Mouse (Mus musculus): Measurements from ENCODE around the gene Nacc2.

Nacc2 gene

DNA sequence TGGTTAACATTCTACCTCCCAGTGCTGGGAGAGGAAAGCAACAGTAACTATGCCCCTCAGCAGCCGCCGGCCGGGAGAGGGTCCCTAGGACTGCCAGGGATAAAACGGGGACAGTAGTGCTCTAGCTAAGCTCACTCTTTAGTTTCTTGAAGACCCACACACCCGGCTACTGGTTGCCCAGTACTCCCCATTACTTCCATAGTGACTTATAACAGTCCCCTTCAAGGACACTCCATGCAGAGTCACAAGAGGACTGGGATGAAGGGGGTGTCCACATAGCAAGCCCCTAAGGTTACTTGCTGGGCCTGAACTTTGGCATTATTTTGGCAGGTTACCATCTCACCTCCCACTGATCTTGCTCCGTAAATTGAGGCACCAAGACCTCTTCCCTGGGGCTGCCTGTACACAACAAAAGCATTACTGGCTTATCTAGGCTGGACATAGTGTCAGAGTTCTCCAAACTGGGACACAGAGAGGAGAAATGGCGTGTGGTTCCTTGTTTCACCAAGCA is 16.1 kb upstream of the Nacc2 start:
- no peak for DNase-seq (ENCODE audit: low read depth)

GRCm38 (mm10) chr2:26138252-26139033 is 15.4 kb upstream of the Nacc2 start:
- DNase-seq (ENCODE audit: low read depth) = no peak

DNA sequence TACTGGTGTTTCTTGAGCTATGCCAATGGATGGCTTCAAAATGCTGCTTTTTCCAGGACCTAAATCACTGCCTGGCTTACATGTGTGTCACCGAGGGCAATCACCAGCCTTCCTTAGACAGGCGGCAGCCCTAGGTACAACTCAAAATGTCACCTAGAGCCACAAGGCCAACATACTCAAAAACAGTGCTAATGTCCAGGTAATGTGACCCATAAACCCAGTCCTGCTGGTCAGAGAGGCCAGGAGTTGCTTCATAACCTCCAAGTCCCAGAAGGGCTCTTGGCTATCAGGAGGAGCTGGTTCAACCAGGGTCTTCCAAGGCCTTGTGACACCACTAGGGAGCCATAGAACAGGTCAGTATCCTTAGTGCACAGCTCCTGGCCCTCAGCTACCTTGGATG is 11.6 kb upstream of the Nacc2 start:
- DNase-seq (ENCODE audit: low read depth) = no peak

DNA sequence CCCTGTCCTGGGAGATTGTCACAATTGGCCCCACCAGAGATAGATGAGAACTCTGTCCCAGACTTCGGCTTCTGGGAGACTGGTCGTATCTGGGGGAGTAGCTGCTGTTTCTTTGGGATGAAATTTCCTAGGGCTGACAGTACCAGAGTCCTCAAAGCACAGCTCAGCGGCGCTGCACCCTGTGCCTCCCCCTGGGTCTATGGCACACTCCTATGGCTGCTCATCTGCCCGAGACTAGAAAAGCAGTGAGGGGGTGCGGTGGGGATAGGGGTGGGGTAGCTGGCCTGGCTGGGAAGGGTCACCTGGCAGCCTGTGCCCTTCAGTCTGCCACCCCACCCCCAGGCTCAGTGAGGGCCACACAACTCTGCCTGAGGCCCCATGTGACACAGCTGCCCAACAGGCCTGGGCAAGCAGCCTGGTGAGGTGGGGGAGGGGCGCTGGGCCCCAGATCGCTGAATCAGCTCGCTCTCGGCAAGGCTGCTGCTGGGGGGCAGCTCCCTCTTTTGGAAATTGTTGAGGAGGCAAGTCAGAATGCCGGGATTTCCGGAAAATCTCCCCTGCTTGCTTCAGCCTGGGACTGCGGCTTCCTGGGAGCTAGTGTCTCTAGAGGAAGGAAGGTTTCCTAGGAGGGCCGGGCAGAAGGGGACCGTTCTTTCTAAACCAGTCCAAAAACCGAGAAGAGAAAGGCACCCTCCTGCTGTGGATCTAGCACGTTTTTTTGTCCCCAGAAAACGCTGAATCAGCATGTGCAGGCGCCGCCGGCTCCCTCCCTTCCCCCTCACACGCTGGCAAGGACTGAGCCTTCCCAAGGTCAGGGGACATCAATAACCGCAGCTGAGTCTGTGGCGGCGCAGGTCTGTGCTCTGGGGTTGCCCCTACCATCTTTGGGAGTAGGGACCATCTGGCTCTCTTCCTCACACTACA is 9.9 kb upstream of the Nacc2 start:
- peak; percentile 88 for DNase-seq (ENCODE audit: low read depth)

DNA sequence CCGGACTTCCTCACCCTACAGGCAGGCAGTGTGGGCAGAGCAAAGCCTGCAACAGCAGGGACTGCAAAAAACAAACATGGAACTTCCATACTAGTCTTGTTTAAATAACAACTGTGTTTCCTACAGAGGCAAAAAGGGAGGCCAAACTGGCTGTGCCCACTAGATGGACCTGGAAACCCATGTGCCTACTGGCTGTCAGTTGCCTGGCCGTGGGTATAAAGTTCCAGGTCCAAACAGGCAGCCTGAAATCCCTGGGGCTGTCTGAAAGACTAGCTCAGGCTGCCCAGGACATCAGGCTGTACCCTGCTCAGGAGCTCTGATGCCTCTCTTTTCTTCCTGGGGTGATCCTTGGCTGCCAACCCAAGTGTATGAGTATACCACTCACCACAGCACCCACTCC is 8.3 kb upstream of the Nacc2 start:
- no peak for DNase-seq (ENCODE audit: low read depth)

DNA sequence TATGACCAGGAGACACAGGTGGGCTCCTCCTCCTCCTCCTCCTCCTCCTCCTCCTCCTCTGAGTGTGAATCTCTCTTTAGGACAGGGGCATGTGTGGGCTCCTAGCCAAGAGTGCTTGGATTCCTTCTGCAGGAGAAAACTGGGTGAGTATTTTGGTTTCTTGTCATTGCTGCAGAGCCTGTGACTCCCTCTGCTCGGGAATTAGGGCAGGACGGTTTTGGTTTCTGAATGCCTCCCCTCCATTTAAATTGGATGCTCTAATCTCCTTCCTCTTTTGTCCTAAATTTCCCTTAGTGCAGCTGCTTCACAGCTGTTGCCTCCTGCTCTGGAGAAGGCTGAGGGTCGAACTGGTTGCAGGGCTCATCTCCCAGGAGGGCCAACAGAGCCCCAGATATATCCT is 6.9 kb upstream of the Nacc2 start:
- DNase-seq (ENCODE audit: low read depth) = no peak

DNA sequence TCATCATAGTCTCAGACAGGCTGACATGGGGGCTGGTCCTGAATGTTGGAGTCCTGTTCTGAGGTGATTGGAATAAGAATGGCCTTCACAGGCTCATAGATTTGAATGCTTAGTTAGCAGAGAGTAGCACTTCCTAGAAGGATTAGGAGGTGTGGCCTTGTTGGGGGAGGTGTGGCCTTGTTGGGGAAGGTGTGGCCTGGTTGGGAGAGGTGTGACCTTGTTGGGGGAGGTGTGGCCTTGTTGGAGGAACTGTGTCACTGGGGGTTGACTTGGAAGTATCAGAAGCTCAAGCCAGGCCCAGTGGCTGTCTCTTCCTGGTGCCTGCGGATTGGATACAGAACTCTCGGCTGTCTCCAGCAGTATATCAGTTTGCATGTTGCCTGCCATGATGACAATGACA is 6.3 kb upstream of the Nacc2 start:
- DNase-seq (ENCODE audit: low read depth) = no peak

- DNase-seq (ENCODE audit: low read depth) = no peak
Measured at GRCm38 (mm10) chr2:26122171-26123078, 595 bp downstream of the Nacc2 start.

- no peak for DNase-seq (ENCODE audit: low read depth)
Measured at GRCm38 (mm10) chr2:26121541-26122083, 1.4 kb downstream of the Nacc2 start.

GRCm38 (mm10) chr2:26119626-26120025 is 3.4 kb downstream of the Nacc2 start:
- DNase-seq (ENCODE audit: low read depth) = no peak

DNA sequence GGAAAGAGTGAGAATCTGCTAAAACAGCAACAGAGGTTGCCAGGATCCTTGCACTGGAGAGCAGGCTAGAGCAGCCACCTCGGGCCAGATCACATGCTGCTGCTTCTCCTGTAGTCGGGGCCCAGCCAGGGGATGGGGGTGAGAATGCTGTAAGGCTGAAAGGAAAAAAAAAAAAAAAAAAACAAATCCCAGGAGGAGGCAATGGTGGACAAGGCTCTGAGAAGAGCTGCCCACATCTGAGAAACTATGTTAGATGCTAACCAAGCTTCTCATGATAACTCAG is 3.8 kb downstream of the Nacc2 start:
- no peak for DNase-seq (ENCODE audit: low read depth)

DNA sequence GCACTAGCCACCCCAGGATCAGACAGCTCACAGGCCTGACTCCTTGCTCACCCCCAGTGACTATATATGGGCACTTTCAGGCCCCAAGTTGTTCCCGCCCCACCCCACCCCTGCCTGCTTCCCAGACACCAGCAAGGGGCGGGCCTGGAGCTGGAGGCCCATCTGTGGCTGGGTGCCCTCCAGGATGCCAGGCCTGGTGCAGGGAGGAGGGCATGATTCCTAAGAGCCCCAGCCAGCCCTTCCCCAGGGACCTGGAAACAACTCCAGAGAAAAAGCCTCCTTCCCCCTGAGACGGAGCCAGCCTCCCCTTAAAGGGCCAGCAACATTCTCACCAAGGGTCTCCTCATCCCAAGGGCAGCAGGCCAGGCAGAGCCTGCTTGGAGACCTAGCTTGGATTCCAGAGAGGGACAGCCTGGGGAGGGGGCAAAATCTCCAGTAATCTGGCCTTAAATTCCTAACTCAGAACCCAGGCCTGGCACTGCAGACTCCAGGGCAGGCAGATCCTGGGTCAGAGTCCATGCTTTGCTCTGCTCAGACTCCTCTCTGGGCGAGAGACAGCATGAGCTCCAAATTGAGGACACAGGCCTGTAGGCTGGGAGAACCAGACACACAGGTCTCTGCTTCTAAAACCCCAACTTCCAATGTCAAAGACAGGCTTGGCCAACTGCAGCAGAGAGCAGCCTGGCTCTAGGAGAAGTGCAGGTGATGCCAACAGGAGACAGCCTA is 4.3 kb downstream of the Nacc2 start:
- no peak for DNase-seq (ENCODE audit: low read depth)

GRCm38 (mm10) chr2:26117580-26117979 is 5.4 kb downstream of the Nacc2 start:
- DNase-seq (ENCODE audit: low read depth) = no peak

- no peak for DNase-seq (ENCODE audit: low read depth)
Measured at GRCm38 (mm10) chr2:26116550-26116949, 6.5 kb downstream of the Nacc2 start.

DNA sequence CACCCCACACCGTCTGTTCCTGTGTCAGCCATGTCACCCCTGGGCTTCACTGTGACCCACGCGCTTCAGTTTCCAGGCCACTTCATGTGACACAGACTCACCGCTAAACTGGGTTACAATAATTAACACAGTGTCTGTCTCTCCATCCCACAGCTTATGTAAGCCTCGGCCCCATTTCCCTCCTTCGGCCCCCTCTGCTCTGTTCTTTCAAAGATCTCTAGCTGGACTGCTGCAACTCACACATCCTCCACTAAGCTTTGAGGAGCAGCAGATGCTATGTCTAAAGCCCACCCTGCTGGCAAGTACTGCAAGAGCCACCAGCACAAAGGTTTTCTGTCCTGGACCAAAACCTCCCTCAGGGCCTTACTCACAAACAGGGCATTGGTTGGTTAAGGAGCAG is 7.8 kb downstream of the Nacc2 start:
- no peak for DNase-seq (ENCODE audit: low read depth)

GRCm38 (mm10) chr2:26108237-26108636 is 14.8 kb downstream of the Nacc2 start:
- no peak for DNase-seq (ENCODE audit: low read depth)

DNA sequence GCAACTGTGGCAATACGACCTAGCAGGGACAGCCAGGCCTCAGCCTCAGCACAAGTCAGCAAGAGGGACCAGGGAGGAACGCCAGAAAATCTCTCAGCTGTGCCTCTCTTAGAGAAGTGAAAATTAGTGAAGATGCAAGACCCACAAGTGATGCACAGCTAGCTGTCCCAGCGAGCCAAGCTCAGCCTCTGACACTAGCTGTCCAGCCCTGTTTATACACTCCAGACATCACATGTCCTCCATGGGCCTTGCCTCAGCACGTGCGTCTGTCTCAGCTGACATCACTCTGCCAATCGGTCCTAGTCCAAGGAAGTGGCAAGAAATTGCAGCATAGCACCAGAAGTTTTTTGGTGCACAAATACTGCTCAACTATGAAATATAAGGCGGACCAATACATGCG is 16.0 kb downstream of the Nacc2 start:
- no peak for DNase-seq (ENCODE audit: low read depth)

GRCm38 (mm10) chr2:26106233-26106632 is 16.8 kb downstream of the Nacc2 start:
- no peak for DNase-seq (ENCODE audit: low read depth)

- DNase-seq (ENCODE audit: low read depth) = no peak
Measured at GRCm38 (mm10) chr2:26100296-26100695, 22.7 kb downstream of the Nacc2 start.

- DNase-seq (ENCODE audit: low read depth) = no peak
Measured at GRCm38 (mm10) chr2:26099851-26100250, 23.2 kb downstream of the Nacc2 start.

DNA sequence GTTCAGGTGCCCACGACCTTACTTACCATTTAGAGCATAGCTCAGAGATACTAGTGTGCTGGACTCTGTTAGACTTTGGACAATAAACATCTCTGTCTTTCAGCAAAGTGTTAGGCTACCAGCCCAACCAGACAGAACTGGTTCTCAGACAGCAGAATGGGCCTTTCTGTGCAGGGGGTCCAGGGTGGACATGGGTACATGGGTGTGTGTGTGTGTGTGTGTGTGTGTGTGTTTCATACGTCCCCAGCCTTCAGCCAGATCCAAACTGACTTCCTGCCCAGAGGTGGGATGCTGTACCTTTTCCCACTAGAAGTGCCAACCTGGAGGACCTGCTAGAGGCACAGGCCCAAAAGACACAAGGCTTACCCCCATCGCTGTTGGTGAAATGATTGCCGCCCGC is 23.8 kb downstream of the Nacc2 start:
- no peak for DNase-seq (ENCODE audit: low read depth)

Data from fibroblast of lung, adult 2 months (primary cell).